Mouse (Mus musculus): ENCODE results near the gene Rcan1.

The Rcan1 gene

GRCm38 (mm10) chr16:92468459-92468858 is 2.2 kb downstream of the Rcan1 start:
- DNase-seq (ENCODE audit: low spot score), result no peak

GRCm38 (mm10) chr16:92467041-92467440 is 3.6 kb downstream of the Rcan1 start:
- DNase-seq (ENCODE audit: low spot score), result no peak

- DNase-seq (ENCODE audit: low spot score), result peak; percentile 95
Observed at GRCm38 (mm10) chr16:92465642-92466526, 4.8 kb downstream of the Rcan1 start.

GRCm38 (mm10) chr16:92465226-92465625 is 5.4 kb downstream of the Rcan1 start:
- DNase-seq (ENCODE audit: low spot score), result no peak

- no peak for DNase-seq (ENCODE audit: low spot score)
Observed at GRCm38 (mm10) chr16:92464390-92464972, 6.2 kb downstream of the Rcan1 start.

- no peak for DNase-seq (ENCODE audit: low spot score)
Observed at GRCm38 (mm10) chr16:92461412-92461811, 9.3 kb downstream of the Rcan1 start.

GRCm38 (mm10) chr16:92457594-92457993 is 13.1 kb downstream of the Rcan1 start:
- DNase-seq (ENCODE audit: low spot score), result no peak

GRCm38 (mm10) chr16:92455969-92456368 is 14.7 kb downstream of the Rcan1 start:
- DNase-seq (ENCODE audit: low spot score), result no peak

- DNase-seq (ENCODE audit: low spot score), result no peak
Observed at GRCm38 (mm10) chr16:92455488-92455887, 15.2 kb downstream of the Rcan1 start.

- DNase-seq (ENCODE audit: low spot score), result no peak
Observed at GRCm38 (mm10) chr16:92454495-92454894, 16.2 kb downstream of the Rcan1 start.

- DNase-seq (ENCODE audit: low spot score), result no peak
Observed at GRCm38 (mm10) chr16:92454002-92454401, 16.7 kb downstream of the Rcan1 start.

GRCm38 (mm10) chr16:92452609-92453008 is 18.1 kb downstream of the Rcan1 start:
- no peak for DNase-seq (ENCODE audit: low spot score)

GRCm38 (mm10) chr16:92451516-92452072 is 19.1 kb downstream of the Rcan1 start:
- DNase-seq (ENCODE audit: low spot score), result no peak

GRCm38 (mm10) chr16:92450331-92450730 is 20.3 kb downstream of the Rcan1 start:
- DNase-seq (ENCODE audit: low spot score), result no peak

- no peak for DNase-seq (ENCODE audit: low spot score)
Observed at GRCm38 (mm10) chr16:92449080-92449479, 21.6 kb downstream of the Rcan1 start.

GRCm38 (mm10) chr16:92445377-92445776 is 25.3 kb downstream of the Rcan1 start:
- DNase-seq (ENCODE audit: low spot score), result no peak

- DNase-seq (ENCODE audit: low spot score), result no peak
Observed at GRCm38 (mm10) chr16:92443644-92444113, 27.0 kb downstream of the Rcan1 start.

- no peak for DNase-seq (ENCODE audit: low spot score)
Observed at GRCm38 (mm10) chr16:92442946-92443345, 27.7 kb downstream of the Rcan1 start.

GRCm38 (mm10) chr16:92442150-92442549 is 28.5 kb downstream of the Rcan1 start:
- DNase-seq (ENCODE audit: low spot score), result no peak

GRCm38 (mm10) chr16:92441203-92441602 is 29.5 kb downstream of the Rcan1 start:
- no peak for DNase-seq (ENCODE audit: low spot score)

- no peak for DNase-seq (ENCODE audit: low spot score)
Observed at GRCm38 (mm10) chr16:92440229-92440628, 30.4 kb downstream of the Rcan1 start.

- no peak for DNase-seq (ENCODE audit: low spot score)
Observed at GRCm38 (mm10) chr16:92439775-92440174, 30.9 kb downstream of the Rcan1 start.

- no peak for DNase-seq (ENCODE audit: low spot score)
Observed at GRCm38 (mm10) chr16:92435431-92435985, 35.2 kb downstream of the Rcan1 start.
